Mouse (Mus musculus) ovary, postnatal 10 days (tissue): Measurements from ENCODE around the gene S100a13.

Source experiments
- DNase-seq: peaks from one replicate; pipeline ENCODE4 v3.0.0; 2022; ENCODE audit warnings: low spot score

Gene S100a13

GRCm38 (mm10) chr3:90508287-90508949, 5.8 kb upstream of the S100a13 start:
- no peak for DNase-seq

GRCm38 (mm10) chr3:90508950-90509746, 5.1 kb upstream of the S100a13 start, which contains the start of gene Chtop:
TSS of gene Chtop (minus strand) at chr3:90509498.
- DNase-seq = peak; percentile 98

GRCm38 (mm10) chr3:90509747-90510123, 4.5 kb upstream of the S100a13 start:
- DNase-seq = no peak

GRCm38 (mm10) chr3:90512276-90512675, 2.0 kb upstream of the S100a13 start:
- DNase-seq = no peak

- DNase-seq = no peak
Measured at GRCm38 (mm10) chr3:90512948-90513642, 1.1 kb upstream of the S100a13 start.

- DNase-seq = no peak
Measured at GRCm38 (mm10) chr3:90514691-90515090, 456 bp downstream of the S100a13 start.

GRCm38 (mm10) chr3:90515242-90515641, 1.0 kb downstream of the S100a13 start:
- DNase-seq = no peak

GRCm38 (mm10) chr3:90515789-90516188, 1.6 kb downstream of the S100a13 start:
- DNase-seq = no peak

GRCm38 (mm10) chr3:90517711-90518110, 3.5 kb downstream of the S100a13 start:
- DNase-seq = no peak

- DNase-seq = no peak
Measured at GRCm38 (mm10) chr3:90525421-90525820, 11.2 kb downstream of the S100a13 start.

GRCm38 (mm10) chr3:90526076-90526475, 11.8 kb downstream of the S100a13 start:
- no peak for DNase-seq

GRCm38 (mm10) chr3:90526580-90526979, 12.3 kb downstream of the S100a13 start, which contains the start of gene S100a14:
TSS of gene S100a14 (plus strand) at chr3:90526856.
- no peak for DNase-seq

- no peak for DNase-seq
Measured at GRCm38 (mm10) chr3:90527291-90527873, 13.1 kb downstream of the S100a13 start.

- DNase-seq = no peak
Measured at GRCm38 (mm10) chr3:90531713-90532112, 17.5 kb downstream of the S100a13 start.

GRCm38 (mm10) chr3:90535446-90535845, 21.2 kb downstream of the S100a13 start:
- no peak for DNase-seq

GRCm38 (mm10) chr3:90537141-90537904, 23.1 kb downstream of the S100a13 start, which contains the start of gene S100a16:
TSS of gene S100a16 (plus strand) at chr3:90537254.
- DNase-seq = peak; percentile 61

- no peak for DNase-seq
Measured at GRCm38 (mm10) chr3:90537905-90538296, 23.7 kb downstream of the S100a13 start.

GRCm38 (mm10) chr3:90540904-90541303, 26.7 kb downstream of the S100a13 start:
- no peak for DNase-seq

GRCm38 (mm10) chr3:90549676-90550420, 35.6 kb downstream of the S100a13 start:
- no peak for DNase-seq

GRCm38 (mm10) chr3:90550421-90550790, 36.2 kb downstream of the S100a13 start:
- DNase-seq = no peak

GRCm38 (mm10) chr3:90552231-90552630, 38.0 kb downstream of the S100a13 start:
- no peak for DNase-seq
